Mouse (Mus musculus) heart, embryonic 11.5 days (tissue): ENCODE measurements around the gene Rasl2-9. TPM values are rescaled to one million over a fixed set of nuclear protein-coding genes. Genes with fewer than 3 reads are reported as not detected.

Experiments used
- ATAC-seq: fragments of 200-750 bp; cut with Nextera tagmentation; replicated peaks from 2 replicates; pipeline ENCODE4 v1.8.0; 2017; ENCODE audit warnings: moderate library complexity; ENCODE audit not compliant: insufficient number of reproducible peaks, low FRiP score, low TSS enrichment
- H3K27ac ChIP-seq: fragments of 300-500 bp; sonication (generic); 2 replicates; pipeline ENCODE4 v1.5.1; 2014; ENCODE audit warnings: mild to moderate bottlenecking, low read depth, low read length
- H3K27me3 ChIP-seq: fragments of 300-500 bp; sonication (generic); 2 replicates; pipeline ENCODE4 v1.6.1; 2014; ENCODE audit warnings: mild to moderate bottlenecking, low read length, mixed read lengths; ENCODE audit not compliant: control insufficient read depth, insufficient read depth
- H3K36me3 ChIP-seq: fragments of 300-500 bp; sonication (generic); 2 replicates; pipeline ENCODE4 v1.6.1; 2014; ENCODE audit warnings: mild to moderate bottlenecking, low read length, moderate library complexity, mixed read lengths; ENCODE audit not compliant: control insufficient read depth, insufficient read depth
- H3K4me1 ChIP-seq: fragments of 300-500 bp; sonication (generic); 2 replicates; pipeline ENCODE4 v1.6.1; 2014; ENCODE audit warnings: low read length; ENCODE audit not compliant: control insufficient read depth, insufficient read depth
- H3K4me2 ChIP-seq: fragments of 300-500 bp; sonication (generic); 2 replicates; pipeline ENCODE4 v1.6.1; 2014; ENCODE audit warnings: mild to moderate bottlenecking, moderate library complexity
- H3K4me3 ChIP-seq: fragments of 300-500 bp; sonication (generic); 2 replicates; pipeline ENCODE4 v1.5.1; 2014; ENCODE audit warnings: low read depth, low read length
- H3K9ac ChIP-seq: fragments of 300-500 bp; sonication (generic); 2 replicates; pipeline ENCODE4 v1.6.1; 2014; ENCODE audit warnings: mild to moderate bottlenecking, low read depth, low read length, moderate library complexity
- H3K9me3 ChIP-seq: fragments of 300-500 bp; sonication (generic); replicated peaks from 2 replicates; pipeline ENCODE4 v1.6.1; 2016; ENCODE audit warnings: low read length; ENCODE audit not compliant: control insufficient read depth
- WGBS: fragments of 180-500 bp; shearing (Covaris S2); extraction: QIAGEN DNeasy Blood & Tissue Kit; methylation state at CpG from one replicate; pipeline ENCODE4 v1.1.7; 2014; ENCODE audit not compliant: insufficient replicate concordance; 5-methylcytosine and 5-hydroxymethylcytosine counted together
- polyA plus RNA-seq: library from polyadenylated mRNA; unstranded; fragments of >200 nt; fragmentation: Nextera tagmentation; extraction: Ambion mirVana; gene quantifications from 2 replicates; pipeline ENCODE4 v1.2.1, GENCODE M21; 2014

The Rasl2-9 gene
- polyA plus RNA-seq, 1 experiment from 2014 or later, result 1.8 TPM

- WGBS, result 81% methylated on average over 10 of the region's 10 CpGs
- H3K36me3 ChIP-seq, result peaks cover 16% of the 10 kb centered on the region
Observed at GRCm38 (mm10) chr7:5101066-5101663, 24.6 kb downstream of the Rasl2-9 start.

GRCm38 (mm10) chr7:5099796-5100195, 26.0 kb downstream of the Rasl2-9 start:
- Histone ChIP-seq H3K27ac (no peak overlapping the region), H3K36me3 (peaks cover 29% of the 10 kb centered on the region), H3K4me3 (no peak overlapping the region), H3K27me3 (no peaks in the 10 kb centered on the region), H3K4me2 (no peak overlapping the region), H3K9ac (no peak overlapping the region), H3K9me3 (no peaks in the 10 kb centered on the region), H3K4me1 (no peaks in the 10 kb centered on the region)
- no peak for ATAC-seq
- 85% methylated on average over 3 of the region's 3 CpGs for WGBS

More at GRCm38 (mm10) chr7:5101066-5101663, 24.6 kb downstream of the Rasl2-9 start:
- H3K27ac ChIP-seq, result no peak overlapping the region
- ATAC-seq, result no peak
- H3K4me1 ChIP-seq, result no peaks in the 10 kb centered on the region
- no peak overlapping the region for H3K9ac ChIP-seq
- no peak overlapping the region for H3K4me3 ChIP-seq
- H3K9me3 ChIP-seq, result no peaks in the 10 kb centered on the region
- H3K4me2 ChIP-seq, result no peak overlapping the region
- no peaks in the 10 kb centered on the region for H3K27me3 ChIP-seq

DNA sequence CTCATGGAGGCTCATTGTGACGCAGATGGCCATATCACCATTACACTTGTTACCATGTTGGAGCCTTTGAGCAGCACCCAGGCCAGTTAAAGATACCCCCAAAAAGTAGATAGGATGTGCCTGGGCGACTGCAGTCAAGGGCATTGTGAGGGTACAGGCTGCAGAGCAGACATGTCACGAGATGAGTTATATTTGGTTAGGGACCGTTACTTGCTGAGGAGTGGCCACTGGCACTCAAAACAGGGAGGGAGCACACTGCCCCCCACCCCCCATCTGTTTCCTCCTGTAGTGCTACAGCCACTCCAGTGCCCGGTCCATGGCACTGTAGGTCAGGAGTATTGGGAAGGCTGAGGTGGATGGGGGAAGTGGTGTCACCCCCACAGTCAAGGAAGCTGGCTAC, 27.0 kb downstream of the Rasl2-9 start:
- WGBS, result 87% methylated on average over 5 of the region's 5 CpGs
- Histone ChIP-seq H3K27me3 (no peaks in the 10 kb centered on the region), H3K4me1 (no peaks in the 10 kb centered on the region), H3K27ac (no peak overlapping the region), H3K36me3 (peaks cover 35% of the 10 kb centered on the region), H3K9me3 (no peaks in the 10 kb centered on the region), H3K4me2 (no peak overlapping the region), H3K4me3 (no peak overlapping the region), H3K9ac (no peak overlapping the region)
- no peak for ATAC-seq

DNA sequence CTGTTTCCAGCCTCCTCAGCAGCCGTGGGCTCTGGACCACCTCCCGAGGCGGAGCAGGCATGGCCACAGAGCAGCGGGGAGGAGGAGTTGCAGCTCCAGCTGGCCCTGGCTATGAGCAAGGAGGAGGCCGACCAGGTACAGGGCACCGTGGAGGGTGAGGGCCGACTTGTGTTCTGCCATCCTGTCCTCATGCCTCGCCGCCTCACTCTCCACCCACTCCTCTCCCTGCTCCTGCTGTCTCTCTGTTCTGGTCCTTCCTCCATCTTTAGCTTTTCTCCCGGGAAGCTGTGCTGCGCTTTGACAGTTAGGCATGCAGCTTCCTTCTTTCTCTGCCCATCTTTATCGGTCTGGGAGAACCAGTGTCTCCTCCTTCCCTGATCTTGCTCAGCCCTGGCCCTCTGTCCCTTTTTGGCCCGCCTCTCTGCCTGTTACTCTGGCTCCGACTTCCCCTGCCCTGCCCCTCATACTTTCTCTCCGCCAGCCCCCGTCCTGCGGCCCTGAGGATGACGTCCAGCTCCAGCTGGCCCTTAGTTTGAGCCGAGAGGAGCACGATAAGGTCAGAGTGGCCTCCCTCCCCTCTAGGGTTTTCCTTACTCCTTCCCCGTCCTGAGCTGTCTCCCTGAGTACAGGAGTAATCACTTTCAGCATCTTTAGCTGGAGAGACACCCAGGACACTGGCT, 32.8 kb downstream of the Rasl2-9 start:
- no peaks in the 10 kb centered on the region for H3K4me1 ChIP-seq
- no peak overlapping the region for H3K4me3 ChIP-seq
- H3K36me3 ChIP-seq, result peaks cover 49% of the 10 kb centered on the region
- H3K9me3 ChIP-seq, result no peaks in the 10 kb centered on the region
- no peak for ATAC-seq
- no peak overlapping the region for H3K4me2 ChIP-seq
- no peaks in the 10 kb centered on the region for H3K27me3 ChIP-seq
- no peak overlapping the region for H3K27ac ChIP-seq
- no peak overlapping the region for H3K9ac ChIP-seq
- WGBS, result 86% methylated on average over 21 of the region's 21 CpGs

DNA sequence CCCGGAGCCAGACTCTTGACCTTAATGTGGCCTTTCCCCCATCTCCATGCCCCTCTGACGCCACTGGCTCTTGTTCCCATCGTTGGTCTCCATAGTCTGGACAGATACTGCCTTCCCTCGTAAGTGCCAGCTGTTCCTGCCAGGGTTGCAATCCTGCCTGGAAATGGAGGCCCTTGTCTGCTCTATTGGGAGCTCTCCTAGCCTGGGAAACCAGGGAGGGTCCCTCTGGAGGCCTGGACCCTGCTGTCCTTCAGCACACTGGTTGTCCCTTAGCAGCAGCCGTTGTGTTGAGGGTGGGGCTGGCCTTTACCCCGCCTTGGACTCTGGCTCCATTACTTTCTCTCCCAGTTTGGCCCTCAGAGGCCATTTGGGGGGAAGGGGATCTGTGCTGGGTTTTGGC, 33.4 kb downstream of the Rasl2-9 start:
- Histone ChIP-seq H3K4me3 (no peak overlapping the region), H3K9me3 (no peaks in the 10 kb centered on the region), H3K9ac (no peak overlapping the region), H3K4me2 (no peak overlapping the region), H3K4me1 (no peaks in the 10 kb centered on the region), H3K27me3 (no peaks in the 10 kb centered on the region), H3K36me3 (peaks cover 45% of the 10 kb centered on the region), H3K27ac (no peak overlapping the region)
- ATAC-seq, result no peak
- 76% methylated on average over 6 of the region's 6 CpGs for WGBS

- no peak overlapping the region for H3K4me3 ChIP-seq
- peaks cover 40% of the 10 kb centered on the region for H3K36me3 ChIP-seq
- no peaks in the 10 kb centered on the region for H3K9me3 ChIP-seq
- H3K27me3 ChIP-seq, result no peaks in the 10 kb centered on the region
- ATAC-seq, result no peak
- 94% methylated on average over 15 of the region's 15 CpGs for WGBS
- H3K27ac ChIP-seq, result no peak overlapping the region
- no peak overlapping the region for H3K9ac ChIP-seq
- H3K4me1 ChIP-seq, result no peaks in the 10 kb centered on the region
- no peak overlapping the region for H3K4me2 ChIP-seq
Observed at GRCm38 (mm10) chr7:5091008-5091728, 34.6 kb downstream of the Rasl2-9 start.

DNA sequence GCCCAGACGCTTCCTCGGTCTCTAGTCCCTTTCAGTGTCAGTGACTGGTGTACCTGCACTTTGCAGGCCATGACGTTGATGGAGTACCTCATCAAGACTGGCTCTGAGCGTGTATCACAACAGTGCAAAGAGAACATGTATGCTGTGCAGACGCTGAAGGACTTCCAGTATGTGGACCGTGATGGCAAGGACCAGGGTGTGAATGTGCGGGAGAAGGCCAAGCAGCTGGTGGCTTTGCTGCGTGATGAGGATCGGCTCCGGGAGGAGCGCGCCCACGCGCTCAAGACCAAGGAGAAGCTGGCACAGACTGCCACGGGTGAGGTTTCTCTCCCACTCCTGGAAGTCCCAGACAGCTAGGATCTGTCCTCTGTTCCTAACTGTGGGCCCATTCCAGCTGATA, 35.9 kb downstream of the Rasl2-9 start:
- no peak overlapping the region for H3K4me2 ChIP-seq
- no peak overlapping the region for H3K4me3 ChIP-seq
- no peaks in the 10 kb centered on the region for H3K9me3 ChIP-seq
- no peak for ATAC-seq
- WGBS, result 94% methylated on average over 15 of the region's 15 CpGs
- no peak overlapping the region for H3K9ac ChIP-seq
- peaks cover 32% of the 10 kb centered on the region for H3K36me3 ChIP-seq
- H3K4me1 ChIP-seq, result 0 out of 2 replicates have a peak, but pooled peaks cover 3% of the 10 kb centered on the region
- H3K27me3 ChIP-seq, result no peaks in the 10 kb centered on the region
- H3K27ac ChIP-seq, result no peak overlapping the region

GRCm38 (mm10) chr7:5087886-5088285, 37.9 kb downstream of the Rasl2-9 start:
- Histone ChIP-seq H3K36me3 (peaks cover 25% of the 10 kb centered on the region), H3K4me2 (no peak overlapping the region), H3K9me3 (no peaks in the 10 kb centered on the region), H3K27me3 (no peaks in the 10 kb centered on the region), H3K4me1 (peaks cover 3% of the 10 kb centered on the region; the same call in 1 of the 2 replicates), H3K4me3 (no peak overlapping the region), H3K9ac (no peak overlapping the region), H3K27ac (no peak overlapping the region)
- no peak for ATAC-seq
- 87% methylated on average over 4 of the region's 4 CpGs for WGBS
